In genomic region chr19:19783507-19783906, GRCm38 (mm10) we compare ENCODE assay signal across 9 mouse cellular contexts.
DNase-seq lines count a peak whose midpoint lies in the region; ATAC-seq lines count a peak whose summit lies in the region.
"Had no signal": no experiment of that assay in that cellular context is flagged by ENCODE, and none has a peak within 500 bp of the region (broad histone marks: within the 10 kb centered on the region; RNA-seq: fewer than 3 reads in every experiment).

No protein-coding gene starts in this region.

- no peaks in the 10 kb centered on the region for H3K4me1 ChIP-seq in liver, embryonic 11.5 days (replicated peaks; ENCODE audit: control insufficient read depth, insufficient read depth, low read length)
- no peaks in the 10 kb centered on the region for H3K4me1 ChIP-seq in midbrain, embryonic 16.5 days (ENCODE audit: control insufficient read depth, insufficient read depth, low read length)
- H3K4me1 ChIP-seq: liver, embryonic 13.5 days had no signal

- DNase-seq in ovary, adult 18-20 months (ENCODE audit: low spot score): peak; percentile 44
- no peak for DNase-seq in ovary, postnatal 10 days (ENCODE audit: low spot score)
- peak; percentile 30 to 43 for DNase-seq in heart, adult 18-20 months
- DNase-seq in kidney, postnatal 10 days: peak; percentile 43
- DNase-seq in liver, embryonic 11.5 days (ENCODE audit: low spot score): no peak
- no peak for DNase-seq in cerebellum, adult 11-12 months
- DNase-seq: liver, embryonic 13.5 days had no signal

- H3K4me2 ChIP-seq in liver, embryonic 11.5 days: no peak overlapping the region
- H3K4me2 ChIP-seq in midbrain, embryonic 16.5 days (ENCODE audit: low read length): no peak overlapping the region
- H3K4me2 ChIP-seq: liver, embryonic 13.5 days had no signal

- H3K27ac ChIP-seq in liver, embryonic 11.5 days (ENCODE audit: low read depth, low read length): no peak overlapping the region
- no peak overlapping the region for H3K27ac ChIP-seq in midbrain, embryonic 16.5 days (ENCODE audit: low read length)
- H3K27ac ChIP-seq: liver, embryonic 13.5 days had no signal

- H3K9me3 ChIP-seq in liver, embryonic 11.5 days (ENCODE audit: control insufficient read depth, low read length): no peaks in the 10 kb centered on the region
- H3K9me3 ChIP-seq in midbrain, embryonic 16.5 days (replicated peaks; ENCODE audit: control insufficient read depth, low read length, poor library complexity, severe bottlenecking): no peaks in the 10 kb centered on the region
- H3K9me3 ChIP-seq: liver, embryonic 13.5 days had no signal

- H3K9ac ChIP-seq in liver, embryonic 11.5 days (ENCODE audit: low read depth, low read length): no peak overlapping the region
- H3K9ac ChIP-seq in midbrain, embryonic 16.5 days (ENCODE audit: low read depth, low read length): no peak overlapping the region
- H3K9ac ChIP-seq: liver, embryonic 13.5 days had no signal

- no peaks in the 10 kb centered on the region for H3K27me3 ChIP-seq in liver, embryonic 11.5 days (replicated peaks; ENCODE audit: control insufficient read depth, insufficient read depth, low read length)
- H3K27me3 ChIP-seq in midbrain, embryonic 16.5 days (ENCODE audit: control insufficient read depth, insufficient read depth, low read depth, low read length): no peaks in the 10 kb centered on the region
- H3K27me3 ChIP-seq: liver, embryonic 13.5 days had no signal

- H3K4me3 ChIP-seq in liver, embryonic 11.5 days (ENCODE audit: low read depth, low read length): no peak overlapping the region
- H3K4me3 ChIP-seq in midbrain, embryonic 16.5 days (ENCODE audit: low read depth, low read length): no peak overlapping the region
- H3K4me3 ChIP-seq: liver, embryonic 13.5 days had no signal

- no peaks in the 10 kb centered on the region for H3K36me3 ChIP-seq in liver, embryonic 11.5 days (ENCODE audit: control insufficient read depth, insufficient read depth, low read length)
- no peaks in the 10 kb centered on the region for H3K36me3 ChIP-seq in midbrain, embryonic 16.5 days (ENCODE audit: control insufficient read depth, insufficient read depth, low read length)
- H3K36me3 ChIP-seq: liver, embryonic 13.5 days had no signal

- ATAC-seq in liver, embryonic 11.5 days (replicated peaks; ENCODE audit: low FRiP score): no peak
- no peak for ATAC-seq in midbrain, embryonic 16.5 days
- ATAC-seq in activated CD4-positive, CD25-positive, alpha-beta regulatory T cell, adult 4 months: no peak

Comparison
In these comparisons a context has a peak if more than half of its experiments do, and no peak if none do; other contexts are left out.
1. DNase-seq: peak in ovary, adult 18-20 months (single experiment), heart, adult 18-20 months (2 of 2) and kidney, postnatal 10 days (single experiment); none in ovary, postnatal 10 days (single experiment), liver, embryonic 11.5 days (single experiment) and cerebellum, adult 11-12 months (single experiment).